Mouse (Mus musculus) neural tube, embryonic 13.5 days (tissue): ENCODE measurements at regions not wholly inside any gene's neighbourhood (a gene's known extent, or its start where the extent isn't known, plus 50 kb on each side); places are given as distances from the start of the nearest gene placed in this dataset.

Source experiments
- ATAC-seq: fragments of 200-750 bp; cut with Nextera tagmentation; 2 replicates; pipeline ENCODE4 v1.8.0; 2017; ENCODE audit warnings: low read depth, mild to moderate bottlenecking, moderate TSS enrichment, moderate library complexity
- H3K27ac ChIP-seq: fragments of 300-500 bp; sonication (generic); replicated peaks from 2 replicates; pipeline ENCODE4 v1.5.1; 2015; ENCODE audit warnings: moderate library complexity, mild to moderate bottlenecking, inconsistent platforms
- H3K27me3 ChIP-seq: fragments of 300-500 bp; sonication (generic); 2 replicates; pipeline ENCODE4 v1.6.1; 2015; ENCODE audit warnings: mild to moderate bottlenecking, inconsistent platforms
- H3K36me3 ChIP-seq: fragments of 300-500 bp; sonication (generic); 2 replicates; pipeline ENCODE4 v1.6.1; 2015; ENCODE audit warnings: mild to moderate bottlenecking, inconsistent platforms
- H3K4me1 ChIP-seq: fragments of 300-500 bp; sonication (generic); replicated peaks from 2 replicates; pipeline ENCODE4 v1.6.1; 2015; ENCODE audit warnings: inconsistent platforms
- H3K4me2 ChIP-seq: fragments of 300-500 bp; sonication (generic); 2 replicates; pipeline ENCODE4 v1.6.1; 2015; ENCODE audit warnings: inconsistent platforms, mild to moderate bottlenecking, moderate library complexity
- H3K4me3 ChIP-seq: fragments of 300-500 bp; sonication (generic); 2 replicates; pipeline ENCODE4 v1.5.1; 2015; ENCODE audit warnings: mild to moderate bottlenecking, inconsistent platforms
- H3K9ac ChIP-seq: fragments of 300-500 bp; sonication (generic); 2 replicates; pipeline ENCODE4 v1.6.1; 2015; ENCODE audit warnings: moderate library complexity, mild to moderate bottlenecking, inconsistent platforms
- H3K9me3 ChIP-seq: fragments of 300-500 bp; sonication (generic); 2 replicates; pipeline ENCODE4 v1.6.1; 2016; ENCODE audit warnings: inconsistent platforms
- WGBS: fragments of 180-500 bp; shearing (Covaris S2); methylation state at CpG from one replicate; pipeline ENCODE4 v1.1.7; 2015; 5-methylcytosine and 5-hydroxymethylcytosine counted together

GRCm38 (mm10) chr5:149338016-149338696, 73.4 kb upstream of the Medag start:
- Histone ChIP-seq H3K36me3 (no peaks in the 10 kb centered on the region), H3K27ac (no peak overlapping the region), H3K4me3 (no peak overlapping the region), H3K27me3 (no peaks in the 10 kb centered on the region), H3K4me1 (peaks cover 6% of the 10 kb centered on the region), H3K9me3 (no peaks in the 10 kb centered on the region), H3K4me2 (no peak overlapping the region), H3K9ac (no peak overlapping the region; the same call in 1 of the 2 replicates)
- no peak for ATAC-seq
- WGBS, result 71% methylated on average over 15 of the region's 15 CpGs

DNA sequence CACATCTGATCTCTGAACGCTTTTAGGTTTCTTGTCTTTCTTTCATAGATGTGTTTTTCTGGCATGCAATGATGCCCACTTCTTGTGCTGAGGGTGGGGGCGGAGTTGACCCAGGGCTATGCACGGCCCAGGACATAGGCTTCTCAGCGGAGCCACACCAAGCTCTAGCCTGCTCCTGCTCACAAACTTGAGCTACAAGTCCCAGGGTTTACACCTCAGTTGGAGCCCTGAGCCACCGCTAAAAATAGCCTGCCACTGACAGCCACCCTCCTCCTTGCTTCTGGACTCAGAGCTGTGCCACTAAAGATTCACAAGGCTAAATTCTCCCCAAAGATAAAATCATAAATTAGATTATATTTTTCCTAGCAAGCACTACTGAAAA, 72.9 kb upstream of the Medag start:
- H3K27me3 ChIP-seq, result no peaks in the 10 kb centered on the region
- no peak for ATAC-seq
- no peak overlapping the region for H3K27ac ChIP-seq
- H3K9me3 ChIP-seq, result no peaks in the 10 kb centered on the region
- H3K4me2 ChIP-seq, result no peak overlapping the region
- no peak overlapping the region for H3K4me3 ChIP-seq
- no peaks in the 10 kb centered on the region for H3K36me3 ChIP-seq
- no peak overlapping the region for H3K9ac ChIP-seq
- 80% methylated on average over 5 of the region's 5 CpGs for WGBS
- peaks cover 6% of the 10 kb centered on the region for H3K4me1 ChIP-seq

GRCm38 (mm10) chr5:149340361-149340760, 71.2 kb upstream of the Medag start:
- WGBS, result 84% methylated on average over 7 of the region's 7 CpGs
- no peaks in the 10 kb centered on the region for H3K9me3 ChIP-seq

DNA sequence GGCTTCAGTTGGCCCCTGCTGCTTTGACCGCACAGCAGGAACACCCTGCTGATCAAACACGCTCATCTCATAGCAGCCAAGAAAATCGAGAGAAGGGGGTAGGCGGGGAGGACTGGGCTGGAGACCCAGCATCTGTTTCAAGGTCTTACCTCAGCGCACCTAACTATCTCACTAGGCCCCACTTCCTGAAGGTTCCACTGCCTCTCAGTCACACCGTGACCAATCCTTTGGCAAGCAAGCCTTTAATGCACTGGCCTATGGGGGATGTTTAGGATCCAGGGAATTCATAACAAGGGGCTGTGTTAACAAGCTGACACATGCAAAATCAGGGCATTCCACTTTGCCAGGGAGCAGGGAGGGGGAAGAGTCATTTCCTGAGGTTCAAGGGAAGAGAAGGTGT, 70.1 kb upstream of the Medag start:
- 64% methylated on average over 6 of the region's 6 CpGs for WGBS
- Histone ChIP-seq H3K4me3 (no peak overlapping the region), H3K4me1 (0 out of 2 replicates have a peak, but pooled peaks cover 3% of the 10 kb centered on the region), H3K27ac (no peak overlapping the region), H3K9ac (no peak overlapping the region), H3K36me3 (no peaks in the 10 kb centered on the region), H3K9me3 (no peaks in the 10 kb centered on the region), H3K4me2 (no peak overlapping the region), H3K27me3 (no peaks in the 10 kb centered on the region)
- ATAC-seq, result no peak

More at GRCm38 (mm10) chr5:149340361-149340760, 71.2 kb upstream of the Medag start:
- Histone ChIP-seq H3K4me3 (no peak overlapping the region), H3K27ac (no peak overlapping the region), H3K27me3 (no peaks in the 10 kb centered on the region), H3K4me2 (no peak overlapping the region), H3K36me3 (no peaks in the 10 kb centered on the region), H3K4me1 (peaks cover 9% of the 10 kb centered on the region), H3K9ac (no peak overlapping the region)
- ATAC-seq, result no peak

- ATAC-seq, result no peak
- H3K27ac ChIP-seq, result no peak overlapping the region
- H3K27me3 ChIP-seq, result no peaks in the 10 kb centered on the region
- no peaks in the 10 kb centered on the region for H3K9me3 ChIP-seq
- no peaks in the 10 kb centered on the region for H3K36me3 ChIP-seq
- H3K4me3 ChIP-seq, result no peak overlapping the region
- 87% methylated on average over 21 of the region's 21 CpGs for WGBS
- no peak overlapping the region for H3K9ac ChIP-seq
- H3K4me1 ChIP-seq, result 0 out of 2 replicates have a peak, but pooled peaks cover 3% of the 10 kb centered on the region
- no peak overlapping the region for H3K4me2 ChIP-seq
Measured at GRCm38 (mm10) chr5:149343610-149344527, 67.7 kb upstream of the Medag start.

- no peaks in the 10 kb centered on the region for H3K9me3 ChIP-seq
- no peak overlapping the region for H3K4me2 ChIP-seq
- H3K9ac ChIP-seq, result no peak overlapping the region
- H3K27me3 ChIP-seq, result no peaks in the 10 kb centered on the region
- no peaks in the 10 kb centered on the region for H3K36me3 ChIP-seq
- peaks cover 8% of the 10 kb centered on the region; the same call in 1 of the 2 replicates for H3K4me1 ChIP-seq
- ATAC-seq, result no peak
- H3K4me3 ChIP-seq, result no peak overlapping the region
- 72% methylated on average over 4 of the region's 4 CpGs for WGBS
- no peak overlapping the region for H3K27ac ChIP-seq
Measured at GRCm38 (mm10) chr5:149344528-149344855, 67.1 kb upstream of the Medag start.

DNA sequence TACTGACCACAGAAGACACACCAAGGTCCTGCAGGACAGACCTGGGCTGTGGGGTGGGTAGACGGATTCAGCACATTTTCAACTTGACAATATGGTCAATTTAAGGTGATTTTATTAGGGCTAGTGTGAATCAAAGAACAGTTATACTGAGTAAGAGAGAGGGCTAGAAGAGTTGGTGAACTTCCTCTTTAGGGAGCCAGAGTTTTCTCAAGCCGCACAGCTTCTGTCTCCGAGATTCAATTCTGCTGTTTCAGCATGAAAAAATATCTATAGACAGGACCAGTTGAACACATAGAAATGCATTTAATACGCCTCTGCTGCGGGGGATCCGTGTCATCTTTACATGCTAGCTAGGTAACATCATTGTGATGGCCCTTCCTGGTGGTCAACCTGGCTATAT, 66.4 kb upstream of the Medag start:
- 89% methylated on average over 6 of the region's 6 CpGs for WGBS

GRCm38 (mm10) chr5:149349685-149350084, 61.9 kb upstream of the Medag start:
- no peak for ATAC-seq
- H3K9me3 ChIP-seq, result no peaks in the 10 kb centered on the region
- H3K27ac ChIP-seq, result no peak overlapping the region
- H3K27me3 ChIP-seq, result no peaks in the 10 kb centered on the region
- H3K4me3 ChIP-seq, result no peak overlapping the region
- H3K4me1 ChIP-seq, result peaks cover 34% of the 10 kb centered on the region
- no peak overlapping the region for H3K9ac ChIP-seq
- H3K36me3 ChIP-seq, result no peaks in the 10 kb centered on the region
- WGBS, result 46% methylated on average over 8 of the region's 8 CpGs
- H3K4me2 ChIP-seq, result no peak overlapping the region

More for the DNA sequence above, 66.4 kb upstream of the Medag start:
- Histone ChIP-seq H3K9ac (no peak overlapping the region), H3K4me1 (peaks cover 12% of the 10 kb centered on the region; the same call in 1 of the 2 replicates), H3K27ac (no peak overlapping the region), H3K4me3 (no peak overlapping the region), H3K4me2 (no peak overlapping the region), H3K27me3 (no peaks in the 10 kb centered on the region), H3K9me3 (no peaks in the 10 kb centered on the region), H3K36me3 (no peaks in the 10 kb centered on the region)
- ATAC-seq, result no peak

DNA sequence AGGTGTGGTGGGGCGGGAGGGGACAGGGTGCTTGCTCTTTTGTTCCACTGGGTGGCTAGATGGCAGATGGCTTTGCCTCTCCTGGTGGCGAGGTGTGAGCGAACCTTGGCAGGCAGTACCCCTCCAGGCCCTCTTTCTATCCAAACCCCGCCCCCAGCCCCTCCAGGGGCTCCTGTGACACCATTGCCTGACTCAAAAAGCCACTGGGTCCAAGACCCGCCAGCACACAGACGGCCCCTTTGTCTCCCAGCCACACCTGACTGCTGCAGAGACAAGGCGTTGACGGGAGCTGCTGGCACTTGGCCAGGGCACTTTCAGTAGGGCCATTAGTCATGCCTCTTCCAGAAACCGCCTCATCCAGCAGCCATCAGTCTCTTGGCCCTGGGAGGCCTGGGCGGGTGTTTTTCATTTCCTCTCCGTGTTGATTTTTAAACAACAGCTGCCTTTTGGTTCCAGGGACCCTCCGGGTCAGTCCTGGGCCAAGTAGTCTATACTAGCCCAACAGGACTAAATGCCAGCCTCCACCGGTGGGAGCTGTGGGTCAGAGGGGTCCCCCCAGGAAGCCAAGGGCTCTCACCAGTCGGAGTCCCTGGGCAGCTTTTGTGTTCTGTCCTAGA, 58.4 kb upstream of the Medag start:
- H3K36me3 ChIP-seq, result no peaks in the 10 kb centered on the region
- H3K9me3 ChIP-seq, result no peaks in the 10 kb centered on the region
- 15% methylated on average over 14 of the region's 14 CpGs for WGBS
- H3K4me3 ChIP-seq, result no peak overlapping the region
- peaks cover 31% of the 10 kb centered on the region for H3K4me1 ChIP-seq
- H3K4me2 ChIP-seq, result peak overlapping the region; percentile 7; the same call in 1 of the 2 replicates
- no peaks in the 10 kb centered on the region for H3K27me3 ChIP-seq
- ATAC-seq, result peak; percentile 86
- 0 out of 2 replicates have a peak overlapping the region, but pooled peaks have one; percentile 6 for H3K9ac ChIP-seq
- H3K27ac ChIP-seq, result peak overlapping the region; percentile 83

DNA sequence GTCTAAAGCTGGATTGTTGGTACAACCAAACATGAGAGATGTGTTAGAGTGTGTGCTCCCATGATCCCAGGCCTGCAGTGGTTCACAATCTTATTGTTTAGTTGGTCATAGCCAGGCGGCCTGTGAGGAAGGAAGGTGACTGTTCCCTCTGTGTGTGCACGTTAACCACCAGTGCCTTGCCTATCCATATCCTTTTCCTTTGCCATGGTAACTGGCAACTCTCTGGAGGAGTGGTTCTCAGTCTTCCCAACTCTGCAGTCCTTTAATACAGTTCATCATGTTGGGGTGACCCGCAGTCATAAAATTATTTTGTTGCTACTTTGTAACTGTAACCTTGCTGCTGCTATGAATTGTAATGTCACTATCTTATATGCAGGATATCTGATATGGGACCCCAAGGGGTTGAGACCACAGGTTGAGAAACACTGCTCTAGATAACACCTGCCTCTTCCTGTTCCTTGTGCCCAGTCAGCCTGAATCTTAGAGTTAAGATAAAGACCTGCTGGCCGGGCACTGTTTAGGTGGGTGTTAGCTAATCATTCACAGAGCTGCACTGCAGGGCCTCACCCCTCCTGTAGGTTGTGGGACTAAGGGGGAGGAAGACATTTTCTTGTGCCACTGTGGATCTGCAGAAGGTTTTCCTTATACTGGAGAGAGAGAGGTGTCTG, 57.0 kb upstream of the Medag start:
- peaks cover 25% of the 10 kb centered on the region for H3K4me1 ChIP-seq
- peaks cover under 1% of the 10 kb centered on the region; the same call in 1 of the 2 replicates for H3K9me3 ChIP-seq
- no peak overlapping the region for H3K4me2 ChIP-seq
- no peaks in the 10 kb centered on the region for H3K36me3 ChIP-seq
- no peak overlapping the region for H3K27ac ChIP-seq
- H3K27me3 ChIP-seq, result no peaks in the 10 kb centered on the region
- ATAC-seq, result no peak
- H3K4me3 ChIP-seq, result no peak overlapping the region
- WGBS, result 82% methylated on average over 4 of the region's 4 CpGs
- H3K9ac ChIP-seq, result no peak overlapping the region

GRCm38 (mm10) chr5:149355131-149355530, 56.4 kb upstream of the Medag start:
- 86% methylated on average over 7 of the region's 7 CpGs for WGBS
- H3K9ac ChIP-seq, result no peak overlapping the region
- ATAC-seq, result no peak

More at GRCm38 (mm10) chr5:149355131-149355530, 56.4 kb upstream of the Medag start:
- peaks cover 6% of the 10 kb centered on the region; the same call in 1 of the 2 replicates for H3K9me3 ChIP-seq
- no peaks in the 10 kb centered on the region for H3K36me3 ChIP-seq
- H3K27ac ChIP-seq, result no peak overlapping the region
- no peak overlapping the region for H3K4me3 ChIP-seq
- peaks cover 22% of the 10 kb centered on the region for H3K4me1 ChIP-seq
- H3K27me3 ChIP-seq, result no peaks in the 10 kb centered on the region
- no peak overlapping the region for H3K4me2 ChIP-seq
